9 mouse cellular contexts compared by ENCODE assay signal in the genomic region with DNA sequence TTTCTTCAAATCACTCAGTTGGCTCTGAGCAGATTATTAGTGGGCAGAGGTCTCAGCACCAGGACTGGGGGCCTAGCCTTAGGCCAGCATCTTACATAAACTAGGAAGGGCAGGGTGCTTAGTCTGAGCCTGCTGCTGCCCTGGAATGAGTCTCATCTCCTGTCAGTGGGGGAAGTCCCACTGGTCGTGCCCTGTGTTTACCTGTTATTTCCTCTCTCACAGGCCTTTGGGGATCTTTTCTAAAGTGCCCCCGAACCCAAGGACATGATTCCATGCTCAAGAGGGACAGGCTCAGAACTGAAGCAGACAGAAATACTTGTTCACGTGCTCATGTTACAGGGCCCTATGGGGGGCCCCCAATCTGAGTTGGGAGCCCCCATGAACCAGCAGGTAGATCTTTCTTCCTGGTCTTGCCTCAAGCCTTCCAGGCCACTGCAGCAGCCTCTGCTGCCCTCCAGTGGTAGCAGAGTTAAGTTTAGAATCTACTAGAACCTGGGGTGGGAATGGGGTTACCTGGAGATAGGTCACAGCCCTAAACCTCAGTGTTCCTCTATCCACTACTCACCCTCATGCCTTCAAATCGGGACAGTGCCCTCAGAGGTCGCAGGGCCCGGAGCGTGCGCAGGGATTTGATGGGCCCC. TPM values are rescaled to one million over a fixed set of nuclear protein-coding genes. Genes with fewer than 3 reads are reported as not detected.
DNase-seq lines count a peak whose midpoint lies in the region; ATAC-seq and TF ChIP-seq lines count a peak whose summit lies in the region.
"Had no signal": no experiment of that assay in that cellular context is flagged by ENCODE, and none has a peak within 500 bp of the region (broad histone marks: within the 10 kb centered on the region; RNA-seq: fewer than 3 reads in every experiment).

No protein-coding gene starts in this region.

- WGBS in heart, postnatal 0 days = 57% methylated on average over 8 of the region's 8 CpGs

- no peak overlapping the region for H3K9ac ChIP-seq in heart, postnatal 0 days (replicated peaks; ENCODE audit: low read depth, low read length)
- H3K9ac ChIP-seq: limb, embryonic 15.5 days had no signal

- H3K27me3 ChIP-seq in heart, postnatal 0 days (ENCODE audit: control insufficient read depth, insufficient read depth, low read length) = no peaks in the 10 kb centered on the region
- H3K27me3 ChIP-seq: limb, embryonic 15.5 days had no signal

- ATAC-seq in heart, postnatal 0 days (ENCODE audit: insufficient read depth, low read depth) = no peak
- ATAC-seq in megakaryocyte, adult 5-6 weeks (ENCODE audit: poor library complexity, severe bottlenecking) = peak; percentile 58

- TF ChIP-seq CTCF in heart, postnatal 0 days (IDR thresholded peaks at IDR 0.05; ENCODE audit: low read depth) = peak; percentile 84
- peak; percentile 89 for TF ChIP-seq CTCF in layer of hippocampus, adult 2 months (conservative IDR thresholded peaks at IDR 0.05)

- H3K4me2 ChIP-seq in heart, postnatal 0 days (ENCODE audit: low read depth, low read length) = no peak overlapping the region
- H3K4me2 ChIP-seq: limb, embryonic 15.5 days had no signal

- H3K9me3 ChIP-seq in heart, postnatal 0 days (replicated peaks; ENCODE audit: control insufficient read depth, low read length) = no peaks in the 10 kb centered on the region
- H3K9me3 ChIP-seq: limb, embryonic 15.5 days had no signal

- no peaks in the 10 kb centered on the region for H3K36me3 ChIP-seq in heart, postnatal 0 days (replicated peaks; ENCODE audit: control insufficient read depth, insufficient read depth, low read length)
- H3K36me3 ChIP-seq: limb, embryonic 15.5 days had no signal

- DNase-seq in heart, adult 11 months = peak; percentile 94
- no peak for DNase-seq in heart, postnatal 25 days (ENCODE audit: low spot score)
- DNase-seq in NIH3T3 (ENCODE audit: low read depth) = peak; percentile 83
- peak; percentile 84 to 88 for DNase-seq in cerebellum, postnatal 10 days
- peak; percentile 45 for DNase-seq in heart, postnatal 0 days (ENCODE audit: low spot score)
- DNase-seq in layer of hippocampus, adult 2 months (ENCODE audit: low spot score in 2 of 2) = peak; percentile 26 to 71
- peak; percentile 68 to 85 for DNase-seq in spleen, postnatal 4 days (ENCODE audit: low spot score in 2 of 2)

- intact Hi-C loops in heart, postnatal 25 days (cut with DNase I) = loop anchor here (2.0 kb wide), 1 partner anchor 23 kb away; no protein-coding TSS in a partner anchor

- H3K27ac ChIP-seq in heart, postnatal 0 days (ENCODE audit: low read depth) = no peak overlapping the region
- H3K27ac ChIP-seq in layer of hippocampus, adult 2 months = no peak overlapping the region
- H3K27ac ChIP-seq: limb, embryonic 15.5 days had no signal

- H3K4me1 ChIP-seq in heart, postnatal 0 days (ENCODE audit: control insufficient read depth, insufficient read depth) = peaks cover 15% of the 10 kb centered on the region; the same call in 1 of the 2 replicates

- no peak for TF ChIP-seq EP300 in heart, postnatal 0 days (IDR thresholded peaks at IDR 0.05; ENCODE audit: low read depth)

- no peak overlapping the region for H3K4me3 ChIP-seq in heart, postnatal 0 days (ENCODE audit: low read depth, low read length)
- no peak overlapping the region for H3K4me3 ChIP-seq in layer of hippocampus, adult 2 months
- H3K4me3 ChIP-seq: limb, embryonic 15.5 days had no signal

RNA-seq across cellular contexts. Expression of a gene that starts 11.1 kb away (rescaled TPM):
- total RNA-seq in heart, postnatal 25 days (2021) = 1 to 10 TPM; 1.3 to 2.8 TPM
- total RNA-seq in heart, postnatal 0 days (2014; rRNA removed; ENCODE audit: low replicate concordance) = 0.19 and 2.2 TPM in 2 replicates
- polyA plus RNA-seq in heart, postnatal 0 days (2015; fragmentation: Nextera tagmentation; extraction: Ambion mirVana) = 1.2 and 1.3 TPM in 2 replicates
- not detected for total RNA-seq in layer of hippocampus, adult 2 months (2021)
- total RNA-seq in megakaryocyte, adult 5-6 weeks (2015) = 29.3 and 35.4 TPM in 2 replicates
- total RNA-seq in megakaryocyte, adult 5-6 weeks (2017) = 12.6 and 15.4 TPM in 2 replicates

RNA-seq across cellular contexts. Expression of a gene that starts 24.0 kb away (rescaled TPM):
- total RNA-seq in heart, postnatal 25 days (2021) = not detected
- total RNA-seq in heart, postnatal 0 days (2014; rRNA removed; ENCODE audit: low replicate concordance) = not detected in 2 replicates
- polyA plus RNA-seq in heart, postnatal 0 days (2015; fragmentation: Nextera tagmentation; extraction: Ambion mirVana) = not detected in 2 replicates
- total RNA-seq in layer of hippocampus, adult 2 months (2021) = not detected
- not detected in 2 replicates for total RNA-seq in megakaryocyte, adult 5-6 weeks (2015)
- total RNA-seq in megakaryocyte, adult 5-6 weeks (2017) = not detected in 2 replicates
- polyA plus RNA-seq: limb, embryonic 15.5 days had no signal

RNA-seq across cellular contexts. Expression of a gene that starts 27.4 kb away (rescaled TPM):
- total RNA-seq in heart, postnatal 25 days (2021) = 1 to 10 TPM; 9.7 to 9.9 TPM
- total RNA-seq in heart, postnatal 0 days (2014; rRNA removed; ENCODE audit: low replicate concordance) = 0.70 and 0.76 TPM in 2 replicates
- polyA plus RNA-seq in heart, postnatal 0 days (2015; fragmentation: Nextera tagmentation; extraction: Ambion mirVana) = 0.23 and 0.51 TPM in 2 replicates
- total RNA-seq in layer of hippocampus, adult 2 months (2021) = not detected
- 0.07 TPM in 1 of 2 replicates, not detected in the other for total RNA-seq in megakaryocyte, adult 5-6 weeks (2015)
- total RNA-seq in megakaryocyte, adult 5-6 weeks (2017) = not detected in 2 replicates

RNA-seq across cellular contexts. Expression of a gene that starts 39.6 kb away (rescaled TPM):
- total RNA-seq in heart, postnatal 25 days (2021) = under 1 TPM; 0.73 to 0.95 TPM
- total RNA-seq in heart, postnatal 0 days (2014; rRNA removed; ENCODE audit: low replicate concordance) = 0.50 TPM in 1 of 2 replicates, not detected in the other
- polyA plus RNA-seq in heart, postnatal 0 days (2015; fragmentation: Nextera tagmentation; extraction: Ambion mirVana) = 0.49 and 0.55 TPM in 2 replicates
- not detected for total RNA-seq in layer of hippocampus, adult 2 months (2021)
- not detected in 2 replicates for total RNA-seq in megakaryocyte, adult 5-6 weeks (2015)
- not detected in 2 replicates for total RNA-seq in megakaryocyte, adult 5-6 weeks (2017)

RNA-seq across cellular contexts. Expression of a gene that starts 49.2 kb away (rescaled TPM):
- not detected for total RNA-seq in heart, postnatal 25 days (2021)
- total RNA-seq in heart, postnatal 0 days (2014; rRNA removed; ENCODE audit: low replicate concordance) = not detected in 2 replicates
- polyA plus RNA-seq in heart, postnatal 0 days (2015; fragmentation: Nextera tagmentation; extraction: Ambion mirVana) = 0.04 TPM in 1 of 2 replicates, not detected in the other
- total RNA-seq in layer of hippocampus, adult 2 months (2021) = under 1 TPM; 0.15 to 0.34 TPM
- 0.09 and 0.14 TPM in 2 replicates for total RNA-seq in megakaryocyte, adult 5-6 weeks (2015)
- total RNA-seq in megakaryocyte, adult 5-6 weeks (2017) = 0.04 and 0.08 TPM in 2 replicates
